Mouse (Mus musculus) central nervous system, embryonic 18 days (tissue): ENCODE data around the gene Pld1. TPM values are rescaled to one million over a fixed set of nuclear protein-coding genes. Genes with fewer than 3 reads are reported as not detected.

ENCODE experiments used
- polyA plus RNA-seq: library from polyadenylated mRNA; depleted of rRNA; stranded (reverse); fragments of >200 nt; gene quantifications from 2 replicates; pipeline ENCODE4 v1.2.3, GENCODE M21; 2012; rRNA removed

The Pld1 gene
- polyA plus RNA-seq: 4.5 and 5.7 TPM in 2 replicates

DNA sequence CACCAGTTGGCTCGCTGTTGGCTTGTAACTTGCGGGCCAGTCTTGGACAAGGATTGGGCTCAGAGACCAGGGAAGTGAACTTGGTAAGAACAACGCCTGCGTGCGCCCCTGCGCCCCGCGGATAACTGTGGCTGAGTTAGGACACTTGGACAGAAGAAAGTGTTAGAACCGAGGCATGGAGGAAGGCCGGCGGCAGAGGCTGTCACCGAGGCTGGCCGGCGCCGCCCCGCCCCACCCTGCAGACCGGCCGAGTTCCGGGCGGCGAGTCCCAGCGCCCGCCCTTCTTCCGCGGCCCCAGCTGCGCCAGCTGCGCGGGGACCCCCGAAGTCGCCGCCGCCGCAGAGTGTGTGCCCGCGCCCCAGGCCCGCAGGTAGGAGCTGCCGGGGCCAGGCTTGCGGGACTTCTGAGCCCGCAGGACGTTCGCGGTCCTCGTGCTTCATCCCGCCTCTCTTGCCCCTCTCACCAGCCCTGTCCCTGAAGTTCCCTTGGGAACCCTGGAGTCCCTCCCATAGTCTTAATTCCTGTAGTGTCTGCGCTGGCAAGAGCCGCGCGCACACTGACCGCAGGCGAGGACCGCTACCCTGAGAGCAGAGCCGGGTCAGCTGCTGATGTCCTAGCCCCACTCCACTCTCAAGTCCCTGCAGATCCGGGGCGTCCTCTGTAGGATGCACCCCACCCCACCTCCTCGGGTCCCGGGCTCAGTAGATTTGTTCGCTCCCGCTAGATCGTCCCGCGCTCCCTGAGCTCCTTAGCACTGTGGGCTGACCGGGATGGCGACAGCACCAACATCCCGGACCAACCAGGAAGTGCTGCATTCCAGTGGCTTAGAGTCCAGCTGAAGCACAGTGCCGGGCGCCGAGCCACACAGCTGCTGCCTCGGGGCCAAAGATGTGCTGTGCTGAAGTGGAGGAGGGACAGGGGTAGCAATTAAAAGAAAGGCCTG, at the start of gene Pld1:
Gene Pld1 (plus strand): TSS at position 315 of the 943 bp plus-strand sequence.

DNA sequence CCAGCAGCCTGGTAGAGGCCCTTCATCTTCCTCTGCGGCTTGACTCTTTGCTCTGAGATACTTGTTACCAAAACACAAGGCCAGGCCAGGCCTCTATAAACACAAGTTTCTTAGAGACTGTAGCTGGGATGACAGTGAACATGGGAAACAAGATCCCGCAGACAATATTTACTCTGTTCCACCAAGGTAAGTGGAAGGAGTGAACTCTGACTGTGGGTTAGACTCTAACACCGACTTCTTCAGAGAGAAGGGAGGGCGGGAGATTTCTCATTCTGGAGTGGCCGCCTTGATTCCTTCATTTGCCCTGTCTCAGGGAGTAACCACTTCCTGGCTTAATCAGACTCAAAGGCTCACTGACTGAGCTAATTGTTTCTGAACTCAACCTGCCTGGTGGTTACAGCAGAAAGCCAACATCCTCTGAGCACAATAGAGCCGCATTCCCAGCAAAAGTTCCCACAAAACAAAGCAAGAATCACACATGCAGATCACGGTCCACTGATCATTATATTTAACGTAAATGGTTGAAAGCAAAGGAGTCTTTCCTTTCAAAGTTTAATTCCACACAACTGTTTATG, 42.1 kb upstream of the Pld1 start, which contains the start of gene Tmem212:
Gene Tmem212 (minus strand): TSS at position 51 of the 575 bp plus-strand sequence.

Other genes starting within 250 kb of the Pld1 start
- gene Fndc3b, start 227.4 kb upstream of the Pld1 start, polyA plus RNA-seq: 8.7 and 8.9 TPM in 2 replicates
- gene Tmem212, start 42.3 kb upstream of the Pld1 start, polyA plus RNA-seq: 0.73 and 1.5 TPM in 2 replicates